Mouse (Mus musculus) lung, embryonic 16.5 days (tissue): ENCODE data around the gene Macc1. TPM values are rescaled to one million over a fixed set of nuclear protein-coding genes. Genes with fewer than 3 reads are reported as not detected.

Source experiments
- ATAC-seq: fragments of 200-750 bp; cut with Nextera tagmentation; 2 replicates; pipeline ENCODE4 v1.8.0; 2017; ENCODE audit warnings: low read depth, mild to moderate bottlenecking, moderate library complexity
- H3K27ac ChIP-seq: fragments of 300-500 bp; sonication (generic); 2 replicates; pipeline ENCODE4 v1.5.1; 2014; ENCODE audit warnings: mild to moderate bottlenecking, control low read depth, low read length
- H3K27me3 ChIP-seq: fragments of 300-500 bp; sonication (generic); 2 replicates; pipeline ENCODE4 v1.6.1; 2014; ENCODE audit warnings: low read depth, low read length, mixed read lengths; ENCODE audit not compliant: control insufficient read depth, insufficient read depth
- H3K36me3 ChIP-seq: fragments of 300-500 bp; sonication (generic); 2 replicates; pipeline ENCODE4 v1.6.1; 2014; ENCODE audit warnings: low read length; ENCODE audit not compliant: control insufficient read depth, insufficient read depth
- H3K4me1 ChIP-seq: fragments of 300-500 bp; sonication (generic); replicated peaks from 2 replicates; pipeline ENCODE4 v1.6.1; 2014; ENCODE audit warnings: low read length, mixed read lengths; ENCODE audit not compliant: control insufficient read depth, insufficient read depth
- H3K4me2 ChIP-seq: fragments of 300-500 bp; sonication (generic); 2 replicates; pipeline ENCODE4 v1.6.1; 2014; ENCODE audit warnings: low read depth, low read length, control low read depth
- H3K4me3 ChIP-seq: fragments of 300-500 bp; sonication (generic); 2 replicates; pipeline ENCODE4 v1.5.1; 2014; ENCODE audit warnings: mild to moderate bottlenecking, low read length, control low read depth
- H3K9ac ChIP-seq: fragments of 300-500 bp; sonication (generic); 2 replicates; pipeline ENCODE4 v1.6.1; 2014; ENCODE audit warnings: low read length, control low read depth
- H3K9me3 ChIP-seq: fragments of 300-500 bp; sonication (generic); 2 replicates; pipeline ENCODE4 v1.6.1; 2016; ENCODE audit warnings: low read length; ENCODE audit not compliant: control insufficient read depth
- WGBS: fragments of 180-500 bp; shearing (Covaris S2); extraction: QIAGEN DNeasy Blood & Tissue Kit; methylation state at CpG from one replicate; pipeline ENCODE4 v1.1.7; 2014; 5-methylcytosine and 5-hydroxymethylcytosine counted together
- polyA plus RNA-seq: library from polyadenylated mRNA; unstranded; fragments of >200 nt; fragmentation: Nextera tagmentation; extraction: Ambion mirVana; gene quantifications from 2 replicates; pipeline ENCODE4 v1.2.1, GENCODE M21; 2015

Macc1 gene
- polyA plus RNA-seq, 1 experiment from 2014 or later: 1.0 TPM

DNA sequence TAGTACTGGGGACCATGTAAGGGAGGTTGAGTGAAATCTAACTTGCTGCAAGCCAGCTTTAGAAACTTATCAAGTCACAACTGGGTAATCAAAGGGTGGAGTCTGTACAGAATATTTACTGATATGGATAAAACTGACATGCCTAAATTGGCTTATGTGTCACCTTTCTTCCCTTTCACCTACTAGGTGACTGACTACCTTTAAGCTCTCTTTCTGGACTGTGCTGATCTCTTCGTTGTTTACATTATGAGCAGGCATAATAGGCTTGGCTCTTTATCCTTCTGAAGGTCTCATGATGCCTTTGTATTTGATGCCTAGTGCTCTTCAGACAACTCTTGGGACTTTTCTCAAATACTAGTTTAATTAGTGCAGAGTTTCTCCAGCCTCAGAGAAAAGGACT is 90.7 kb downstream of the Macc1 start:
- Histone ChIP-seq H3K36me3 (no peaks in the 10 kb centered on the region), H3K4me3 (no peak overlapping the region), H3K27me3 (no peaks in the 10 kb centered on the region), H3K9ac (no peak overlapping the region), H3K4me2 (no peak overlapping the region), H3K4me1 (no peaks in the 10 kb centered on the region; the same call in 1 of the 2 replicates), H3K27ac (no peak overlapping the region), H3K9me3 (no peaks in the 10 kb centered on the region)
- WGBS: 81% methylated on average over 1 of the region's 1 CpGs
- no peak for ATAC-seq

- ATAC-seq: no peak
- H3K4me1 ChIP-seq: no peaks in the 10 kb centered on the region
- H3K36me3 ChIP-seq: no peaks in the 10 kb centered on the region
- no peak overlapping the region for H3K9ac ChIP-seq
- no peak overlapping the region for H3K4me2 ChIP-seq
- no peaks in the 10 kb centered on the region for H3K9me3 ChIP-seq
- no peak overlapping the region for H3K4me3 ChIP-seq
- H3K27me3 ChIP-seq: no peaks in the 10 kb centered on the region
- H3K27ac ChIP-seq: no peak overlapping the region
These were observed 96.5 kb downstream of the Macc1 start for GRCm38 (mm10) chr12:119410522-119410921.

- no peak overlapping the region for H3K9ac ChIP-seq
- no peak overlapping the region for H3K4me3 ChIP-seq
- H3K9me3 ChIP-seq: no peaks in the 10 kb centered on the region
- no peaks in the 10 kb centered on the region for H3K27me3 ChIP-seq
- H3K4me2 ChIP-seq: no peak overlapping the region
- H3K27ac ChIP-seq: no peak overlapping the region
- no peak for ATAC-seq
- no peaks in the 10 kb centered on the region for H3K4me1 ChIP-seq
- no peaks in the 10 kb centered on the region for H3K36me3 ChIP-seq
- WGBS: 78% methylated on average over 2 of the region's 2 CpGs
These were observed 96.9 kb downstream of the Macc1 start for GRCm38 (mm10) chr12:119410956-119411355.

DNA sequence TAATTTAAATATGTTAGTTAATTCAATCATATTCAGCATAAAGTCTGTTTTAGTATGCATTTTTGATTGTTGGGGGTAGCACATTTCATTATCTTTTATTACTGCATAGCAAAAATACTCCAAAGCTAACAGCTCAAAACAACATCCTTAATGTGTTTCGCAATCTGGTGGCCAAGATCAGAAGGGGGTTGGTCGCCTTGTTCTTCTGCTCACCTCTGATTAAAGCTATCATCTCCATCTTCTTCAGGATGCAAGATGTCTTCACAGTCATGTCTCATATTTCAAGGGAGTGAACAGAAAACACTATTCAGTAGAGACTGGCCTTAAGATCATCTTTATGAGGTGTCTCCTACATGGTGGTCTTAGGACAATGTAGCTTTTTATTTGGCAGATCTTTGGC is 97.9 kb downstream of the Macc1 start:
- Histone ChIP-seq H3K27ac (no peak overlapping the region), H3K36me3 (no peaks in the 10 kb centered on the region), H3K9ac (no peak overlapping the region), H3K4me3 (no peak overlapping the region), H3K4me2 (no peak overlapping the region), H3K27me3 (no peaks in the 10 kb centered on the region), H3K9me3 (no peaks in the 10 kb centered on the region), H3K4me1 (no peaks in the 10 kb centered on the region)
- WGBS: 66% methylated on average over 2 of the region's 2 CpGs
- no peak for ATAC-seq

DNA sequence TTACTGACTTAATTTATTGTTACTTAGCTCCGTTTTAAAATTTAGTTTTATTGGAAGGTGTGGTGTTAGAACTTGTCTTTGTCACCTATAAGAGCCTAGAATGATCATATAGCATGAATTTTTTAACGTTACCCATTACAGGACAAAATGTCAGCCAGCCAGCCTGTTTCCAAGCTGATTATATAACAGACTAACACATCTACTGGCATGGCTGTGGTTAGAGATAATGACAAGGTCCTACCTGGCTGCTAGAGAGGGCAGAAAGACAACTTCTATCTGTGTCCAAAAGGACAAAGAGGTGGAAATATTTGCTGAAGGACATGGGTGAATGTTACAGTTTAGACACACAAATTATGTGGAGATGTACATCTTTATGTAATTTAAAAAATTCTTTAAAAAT is 101.8 kb downstream of the Macc1 start:
- Histone ChIP-seq H3K4me3 (no peak overlapping the region), H3K36me3 (no peaks in the 10 kb centered on the region), H3K4me1 (no peaks in the 10 kb centered on the region), H3K9me3 (no peaks in the 10 kb centered on the region), H3K4me2 (no peak overlapping the region), H3K27me3 (no peaks in the 10 kb centered on the region), H3K9ac (no peak overlapping the region), H3K27ac (no peak overlapping the region)
- 68% methylated on average over 2 of the region's 2 CpGs for WGBS
- no peak for ATAC-seq

DNA sequence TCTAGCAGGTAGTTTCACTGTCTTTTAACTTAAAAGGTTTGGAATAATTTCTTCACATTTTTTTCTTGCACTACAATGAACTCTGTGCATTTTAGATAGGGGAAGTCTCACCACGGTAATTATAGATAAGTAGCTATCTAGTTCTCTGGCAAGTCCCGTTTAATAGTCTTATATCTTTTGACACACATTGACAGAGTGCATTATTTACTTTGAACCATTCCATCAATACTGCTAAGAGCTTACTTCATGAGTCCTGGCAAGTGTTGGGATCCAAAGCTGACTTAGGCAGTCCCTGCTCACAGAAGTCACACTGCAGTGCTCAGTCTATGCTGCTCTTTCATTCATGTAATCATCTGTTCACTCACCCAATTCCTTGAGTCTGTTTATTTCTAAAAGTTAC is 111.7 kb downstream of the Macc1 start:
- Histone ChIP-seq H3K9ac (no peak overlapping the region), H3K36me3 (no peaks in the 10 kb centered on the region), H3K4me3 (no peak overlapping the region), H3K27me3 (no peaks in the 10 kb centered on the region), H3K27ac (no peak overlapping the region), H3K4me2 (no peak overlapping the region), H3K4me1 (no peaks in the 10 kb centered on the region), H3K9me3 (no peaks in the 10 kb centered on the region)
- no peak for ATAC-seq
- 42% methylated on average over 2 of the region's 2 CpGs for WGBS

DNA sequence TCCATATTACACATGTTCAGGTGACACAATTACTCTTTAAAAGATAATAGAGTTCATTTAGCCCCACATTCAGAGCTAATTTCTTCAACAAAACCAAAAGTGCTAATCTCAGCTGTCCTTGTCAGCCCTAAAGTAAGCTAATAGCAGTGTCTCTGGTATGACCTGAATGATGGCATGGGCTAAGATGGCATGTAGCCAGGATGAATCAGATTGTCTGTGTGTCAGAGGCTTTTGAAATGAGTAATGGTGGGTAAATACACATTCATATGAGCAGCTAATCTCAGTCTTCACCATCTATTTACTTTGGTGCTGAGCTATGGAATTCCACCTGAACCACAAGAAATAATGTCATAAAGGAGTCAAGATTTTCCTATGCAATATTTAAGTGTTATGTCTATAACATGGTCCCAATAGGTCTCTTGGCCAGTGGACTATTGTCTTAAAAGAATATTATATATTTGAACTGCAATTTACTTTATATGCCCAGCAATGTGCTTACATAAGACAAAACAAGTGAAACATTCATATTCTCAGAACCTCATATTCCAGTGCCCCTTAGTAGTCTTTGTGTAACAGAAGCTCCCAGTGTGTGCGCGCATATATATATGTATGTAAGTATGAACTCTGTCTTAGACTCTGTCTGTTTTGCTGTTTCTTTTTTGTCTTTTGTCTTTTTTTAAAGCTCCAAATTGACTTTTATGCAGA is 112.3 kb downstream of the Macc1 start:
- no peak overlapping the region for H3K9ac ChIP-seq
- H3K9me3 ChIP-seq: no peaks in the 10 kb centered on the region
- no peaks in the 10 kb centered on the region for H3K36me3 ChIP-seq
- H3K4me2 ChIP-seq: no peak overlapping the region
- H3K27ac ChIP-seq: no peak overlapping the region
- 98% methylated on average over 2 of the region's 2 CpGs for WGBS
- no peaks in the 10 kb centered on the region for H3K4me1 ChIP-seq
- H3K27me3 ChIP-seq: no peaks in the 10 kb centered on the region
- no peak overlapping the region for H3K4me3 ChIP-seq
- ATAC-seq: no peak

DNA sequence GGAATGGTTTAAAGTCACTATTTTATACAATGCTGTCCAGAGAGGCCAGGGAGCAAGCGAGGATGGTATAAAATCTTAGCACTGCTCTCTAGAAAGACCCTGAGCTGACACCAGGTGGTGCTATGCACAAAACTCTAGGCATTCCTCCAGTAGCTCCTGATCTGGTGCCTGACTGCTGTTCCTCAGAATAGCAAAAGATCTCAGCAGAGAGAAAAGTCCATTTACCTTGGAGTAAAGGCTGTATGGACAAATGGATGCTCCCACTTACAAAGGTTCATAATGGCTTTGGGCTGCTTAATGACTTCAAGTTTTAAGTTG is 112.8 kb downstream of the Macc1 start:
- Histone ChIP-seq H3K9me3 (no peaks in the 10 kb centered on the region), H3K4me3 (no peak overlapping the region), H3K4me1 (no peaks in the 10 kb centered on the region), H3K36me3 (no peaks in the 10 kb centered on the region), H3K27ac (no peak overlapping the region), H3K9ac (no peak overlapping the region), H3K4me2 (no peak overlapping the region), H3K27me3 (no peaks in the 10 kb centered on the region)
- WGBS: 57% methylated on average over 1 of the region's 1 CpGs
- ATAC-seq: peak; percentile 57; the same call in 1 of the 2 replicates

GRCm38 (mm10) chr12:119440720-119441119 is 126.7 kb downstream of the Macc1 start:
- no peak for ATAC-seq
- Histone ChIP-seq H3K4me3 (no peak overlapping the region), H3K36me3 (no peaks in the 10 kb centered on the region), H3K27me3 (no peaks in the 10 kb centered on the region), H3K4me1 (no peaks in the 10 kb centered on the region), H3K9ac (no peak overlapping the region), H3K4me2 (no peak overlapping the region), H3K9me3 (no peaks in the 10 kb centered on the region), H3K27ac (no peak overlapping the region)
- WGBS: 60% methylated on average over 2 of the region's 2 CpGs

- no peak overlapping the region for H3K9ac ChIP-seq
- no peak overlapping the region for H3K4me3 ChIP-seq
- 82% methylated on average over 2 of the region's 2 CpGs for WGBS
- no peak for ATAC-seq
- H3K4me1 ChIP-seq: no peaks in the 10 kb centered on the region
- no peak overlapping the region for H3K4me2 ChIP-seq
- H3K27ac ChIP-seq: no peak overlapping the region
- no peaks in the 10 kb centered on the region for H3K9me3 ChIP-seq
- H3K36me3 ChIP-seq: no peaks in the 10 kb centered on the region
- no peaks in the 10 kb centered on the region for H3K27me3 ChIP-seq
These were observed 136.0 kb downstream of the Macc1 start for GRCm38 (mm10) chr12:119450116-119450515.
